Mouse (Mus musculus) hindbrain, embryonic 13.5 days (tissue): ENCODE measurements around the gene LTO1. TPM values are rescaled to one million over a fixed set of nuclear protein-coding genes. Genes with fewer than 3 reads are reported as not detected.
"Not testable (repeated sequence)": the region's sequence is repeated elsewhere in the genome, so short reads cannot be mapped to it uniquely, and the experiment has no call there.

Source experiments
- ATAC-seq: fragments of 200-750 bp; cut with Nextera tagmentation; 2 replicates; pipeline ENCODE4 v1.8.0; 2017; ENCODE audit warnings: moderate TSS enrichment; ENCODE audit not compliant: low FRiP score
- H3K27ac ChIP-seq: fragments of 300-500 bp; sonication (generic); 2 replicates; pipeline ENCODE4 v1.5.1; 2015; ENCODE audit warnings: inconsistent platforms, mild to moderate bottlenecking, moderate library complexity
- H3K27me3 ChIP-seq: fragments of 300-500 bp; sonication (generic); 2 replicates; pipeline ENCODE4 v1.6.1; 2015; ENCODE audit warnings: mild to moderate bottlenecking, inconsistent platforms
- H3K36me3 ChIP-seq: fragments of 300-500 bp; sonication (generic); 2 replicates; pipeline ENCODE4 v1.6.1; 2015; ENCODE audit warnings: mild to moderate bottlenecking, inconsistent platforms
- H3K4me1 ChIP-seq: fragments of 300-500 bp; sonication (generic); replicated peaks from 2 replicates; pipeline ENCODE4 v1.6.1; 2015; ENCODE audit warnings: inconsistent platforms
- H3K4me2 ChIP-seq: fragments of 300-500 bp; sonication (generic); 2 replicates; pipeline ENCODE4 v1.6.1; 2015; ENCODE audit warnings: inconsistent platforms, mild to moderate bottlenecking, moderate library complexity
- H3K4me3 ChIP-seq: fragments of 300-500 bp; sonication (generic); 2 replicates; pipeline ENCODE4 v1.5.1; 2015; ENCODE audit warnings: mild to moderate bottlenecking, inconsistent platforms
- H3K9ac ChIP-seq: fragments of 300-500 bp; sonication (generic); 2 replicates; pipeline ENCODE4 v1.6.1; 2015; ENCODE audit warnings: mild to moderate bottlenecking, inconsistent platforms
- H3K9me3 ChIP-seq: fragments of 300-500 bp; sonication (generic); 2 replicates; pipeline ENCODE4 v1.6.1; 2016; ENCODE audit warnings: inconsistent platforms
- WGBS: fragments of 180-500 bp; shearing (Covaris S2); methylation state at CpG from one replicate; pipeline ENCODE4 v1.1.7; 2015; 5-methylcytosine and 5-hydroxymethylcytosine counted together
- polyA plus RNA-seq: library from polyadenylated mRNA; unstranded; fragments of >200 nt; fragmentation: Nextera tagmentation; extraction: Ambion mirVana; gene quantifications from 2 replicates; pipeline ENCODE4 v1.2.1, GENCODE M21; 2015

The LTO1 gene
- polyA plus RNA-seq = 33.8 and 38.4 TPM in 2 replicates

- peak; percentile 93 for ATAC-seq
- no peaks in the 10 kb centered on the region for H3K9me3 ChIP-seq
- under 1% methylated on average over 55 of the region's 55 CpGs for WGBS
These were observed at the start of gene LTO1 for GRCm38 (mm10) chr7:144914948-144915750. Gene LTO1 (plus strand): TSS chr7:144915100.

DNA sequence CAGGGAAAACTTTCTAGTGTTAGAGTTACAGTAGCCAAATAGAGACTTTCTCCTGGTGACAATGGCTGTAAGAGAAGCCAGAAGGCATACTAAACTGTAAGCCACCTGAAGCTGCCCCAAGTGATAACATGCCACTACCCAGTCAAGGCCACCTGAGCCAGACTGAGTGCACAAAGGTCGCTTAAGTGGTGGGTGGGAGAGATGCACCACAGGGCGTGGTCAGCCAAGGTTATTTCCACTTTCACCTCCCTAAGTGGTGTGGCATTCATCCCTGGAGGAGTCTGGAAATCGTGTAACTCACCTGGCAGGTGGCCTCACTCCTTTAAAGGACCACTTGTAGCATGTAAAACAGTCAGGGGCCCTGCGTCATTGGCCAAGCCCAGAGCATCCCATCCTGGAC lies 47.7 kb upstream of the LTO1 start:
- no peaks in the 10 kb centered on the region for H3K36me3 ChIP-seq
- peaks cover 62% of the 10 kb centered on the region for H3K27me3 ChIP-seq
- no peak overlapping the region for H3K4me3 ChIP-seq
- 75% methylated on average over 4 of the region's 4 CpGs for WGBS
- no peak overlapping the region for H3K27ac ChIP-seq
- H3K9ac ChIP-seq = no peak overlapping the region
- H3K4me2 ChIP-seq = no peak overlapping the region
- peaks cover 1% of the 10 kb centered on the region for H3K4me1 ChIP-seq
- H3K9me3 ChIP-seq = no peaks in the 10 kb centered on the region
- no peak for ATAC-seq

More at GRCm38 (mm10) chr7:144914948-144915750, at the start of gene LTO1:
- H3K27ac ChIP-seq = peak within 1 kb of the TSS; percentile 92
- peaks cover 3% of the 10 kb centered on the region; the same call in 1 of the 2 replicates for H3K27me3 ChIP-seq
- peaks cover 17% of the 10 kb centered on the region for H3K4me1 ChIP-seq
- H3K4me2 ChIP-seq = peak within 1 kb of the TSS; percentile 94
- H3K4me3 ChIP-seq = peak within 1 kb of the TSS; percentile 84
- H3K36me3 ChIP-seq = peaks cover 36% of the 10 kb centered on the region
- peak within 1 kb of the TSS; percentile 90 for H3K9ac ChIP-seq

DNA sequence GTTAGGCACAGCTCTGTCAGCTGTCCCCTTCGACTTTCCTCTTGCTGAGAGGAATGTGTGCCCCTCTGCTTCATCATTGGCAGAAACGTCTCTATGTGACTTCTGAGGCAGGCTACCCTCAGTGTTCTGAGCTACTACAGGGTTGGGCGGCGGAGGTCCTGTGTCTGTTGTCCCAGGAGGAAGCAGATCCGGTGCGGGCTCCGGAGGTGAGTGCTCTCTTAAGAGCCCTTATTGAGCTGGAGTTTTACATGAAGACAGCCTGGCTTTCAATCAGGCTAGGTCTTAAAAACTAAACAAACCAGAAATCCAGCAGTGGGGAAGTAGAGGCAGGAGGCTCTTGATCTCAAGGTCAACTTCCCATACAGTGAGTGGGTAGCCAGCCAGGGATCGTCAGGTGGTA lies 47.3 kb upstream of the LTO1 start:
- no peaks in the 10 kb centered on the region for H3K9me3 ChIP-seq
- H3K4me2 ChIP-seq = no peak overlapping the region
- 82% methylated on average over 8 of the region's 8 CpGs for WGBS
- no peak for ATAC-seq
- no peaks in the 10 kb centered on the region for H3K4me1 ChIP-seq
- H3K27me3 ChIP-seq = peaks cover 59% of the 10 kb centered on the region
- H3K9ac ChIP-seq = no peak overlapping the region
- no peaks in the 10 kb centered on the region for H3K36me3 ChIP-seq
- no peak overlapping the region for H3K27ac ChIP-seq
- no peak overlapping the region for H3K4me3 ChIP-seq

DNA sequence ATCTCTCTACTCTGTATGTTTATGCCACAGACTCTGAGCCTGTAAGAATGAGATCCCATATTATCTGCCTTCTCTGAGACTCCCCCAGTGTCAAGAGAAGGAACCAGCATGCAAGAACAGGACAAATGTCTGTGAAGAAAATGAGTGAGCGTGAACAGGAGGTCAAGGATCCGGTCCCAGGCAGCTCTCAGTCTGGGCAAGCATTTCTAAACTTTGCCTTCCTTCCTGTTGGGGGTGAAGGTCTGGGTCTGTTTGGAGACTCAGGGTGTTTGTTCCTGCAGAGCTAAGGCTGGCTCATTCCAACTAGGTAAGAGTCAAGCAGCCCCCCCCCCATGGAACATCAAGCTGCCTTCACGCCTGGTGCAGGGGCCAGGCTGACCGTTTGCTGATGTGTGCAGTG lies 42.5 kb upstream of the LTO1 start:
- H3K9ac ChIP-seq = no peak overlapping the region
- no peaks in the 10 kb centered on the region for H3K4me1 ChIP-seq
- H3K27me3 ChIP-seq = peaks cover 28% of the 10 kb centered on the region
- 72% methylated on average over 4 of the region's 4 CpGs for WGBS
- no peak for ATAC-seq
- no peaks in the 10 kb centered on the region for H3K9me3 ChIP-seq
- no peak overlapping the region for H3K27ac ChIP-seq
- H3K4me2 ChIP-seq = no peak overlapping the region
- no peaks in the 10 kb centered on the region for H3K36me3 ChIP-seq
- H3K4me3 ChIP-seq = no peak overlapping the region

DNA sequence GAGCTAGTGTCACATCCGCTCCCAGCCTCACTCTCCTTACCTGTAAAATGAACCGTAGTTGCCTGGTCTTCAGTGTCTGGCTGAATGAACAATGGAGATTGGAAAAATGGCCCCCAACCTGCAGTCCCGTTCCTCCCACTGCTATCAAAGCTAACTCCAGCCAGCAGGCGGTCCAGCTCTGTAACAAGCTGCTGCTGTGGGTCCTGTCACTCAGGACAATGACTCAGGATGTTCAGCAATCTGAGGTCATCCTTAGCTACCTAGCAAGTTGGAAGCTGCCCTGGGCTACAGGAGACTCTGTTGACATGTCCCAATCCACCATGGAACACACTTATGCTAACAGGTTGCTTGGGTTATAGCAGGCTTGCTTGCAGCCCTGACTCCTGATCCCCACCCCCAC lies 41.7 kb upstream of the LTO1 start:
- Histone ChIP-seq H3K4me3 (no peak overlapping the region), H3K9me3 (no peaks in the 10 kb centered on the region), H3K9ac (no peak overlapping the region), H3K36me3 (no peaks in the 10 kb centered on the region), H3K4me1 (no peaks in the 10 kb centered on the region), H3K4me2 (no peak overlapping the region), H3K27me3 (peaks cover 25% of the 10 kb centered on the region; the same call in 1 of the 2 replicates), H3K27ac (no peak overlapping the region)
- no peak for ATAC-seq
- 63% methylated on average over 4 of the region's 4 CpGs for WGBS

GRCm38 (mm10) chr7:144874226-144874625 lies 40.7 kb upstream of the LTO1 start:
- no peak overlapping the region for H3K27ac ChIP-seq
- no peaks in the 10 kb centered on the region for H3K4me1 ChIP-seq
- 65% methylated on average over 4 of the region's 4 CpGs for WGBS
- H3K4me2 ChIP-seq = no peak overlapping the region
- H3K4me3 ChIP-seq = no peak overlapping the region
- H3K36me3 ChIP-seq = no peaks in the 10 kb centered on the region
- ATAC-seq = no peak
- H3K27me3 ChIP-seq = peaks cover 25% of the 10 kb centered on the region; the same call in 1 of the 2 replicates
- no peak overlapping the region for H3K9ac ChIP-seq
- H3K9me3 ChIP-seq = no peaks in the 10 kb centered on the region

GRCm38 (mm10) chr7:144878401-144878800 lies 36.5 kb upstream of the LTO1 start:
- Histone ChIP-seq H3K4me1 (no peaks in the 10 kb centered on the region), H3K4me3 (no peak overlapping the region), H3K27me3 (peaks cover 14% of the 10 kb centered on the region; the same call in 1 of the 2 replicates), H3K9me3 (no peaks in the 10 kb centered on the region), H3K4me2 (no peak overlapping the region), H3K36me3 (no peaks in the 10 kb centered on the region), H3K9ac (no peak overlapping the region), H3K27ac (no peak overlapping the region)
- 100% methylated on average over 1 of the region's 1 CpGs for WGBS
- ATAC-seq = no peak

GRCm38 (mm10) chr7:144883106-144883505 lies 31.8 kb upstream of the LTO1 start:
- peaks cover 4% of the 10 kb centered on the region for H3K27me3 ChIP-seq
- H3K9ac ChIP-seq = no peak overlapping the region
- H3K4me2 ChIP-seq = no peak overlapping the region
- no peaks in the 10 kb centered on the region for H3K36me3 ChIP-seq
- H3K27ac ChIP-seq = no peak overlapping the region
- WGBS = 60% methylated on average over 2 of the region's 2 CpGs
- no peak for ATAC-seq
- no peaks in the 10 kb centered on the region for H3K4me1 ChIP-seq
- no peaks in the 10 kb centered on the region for H3K9me3 ChIP-seq
- no peak overlapping the region for H3K4me3 ChIP-seq

- Histone ChIP-seq H3K36me3 (no peaks in the 10 kb centered on the region), H3K4me2 (no peak overlapping the region), H3K27me3 (peaks cover 34% of the 10 kb centered on the region), H3K27ac (no peak overlapping the region), H3K4me3 (no peak overlapping the region), H3K9ac (no peak overlapping the region), H3K4me1 (no peaks in the 10 kb centered on the region), H3K9me3 (no peaks in the 10 kb centered on the region)
- WGBS = 87% methylated on average over 2 of the region's 2 CpGs
- no peak for ATAC-seq
These were observed 27.2 kb upstream of the LTO1 start for GRCm38 (mm10) chr7:144887672-144888071.

DNA sequence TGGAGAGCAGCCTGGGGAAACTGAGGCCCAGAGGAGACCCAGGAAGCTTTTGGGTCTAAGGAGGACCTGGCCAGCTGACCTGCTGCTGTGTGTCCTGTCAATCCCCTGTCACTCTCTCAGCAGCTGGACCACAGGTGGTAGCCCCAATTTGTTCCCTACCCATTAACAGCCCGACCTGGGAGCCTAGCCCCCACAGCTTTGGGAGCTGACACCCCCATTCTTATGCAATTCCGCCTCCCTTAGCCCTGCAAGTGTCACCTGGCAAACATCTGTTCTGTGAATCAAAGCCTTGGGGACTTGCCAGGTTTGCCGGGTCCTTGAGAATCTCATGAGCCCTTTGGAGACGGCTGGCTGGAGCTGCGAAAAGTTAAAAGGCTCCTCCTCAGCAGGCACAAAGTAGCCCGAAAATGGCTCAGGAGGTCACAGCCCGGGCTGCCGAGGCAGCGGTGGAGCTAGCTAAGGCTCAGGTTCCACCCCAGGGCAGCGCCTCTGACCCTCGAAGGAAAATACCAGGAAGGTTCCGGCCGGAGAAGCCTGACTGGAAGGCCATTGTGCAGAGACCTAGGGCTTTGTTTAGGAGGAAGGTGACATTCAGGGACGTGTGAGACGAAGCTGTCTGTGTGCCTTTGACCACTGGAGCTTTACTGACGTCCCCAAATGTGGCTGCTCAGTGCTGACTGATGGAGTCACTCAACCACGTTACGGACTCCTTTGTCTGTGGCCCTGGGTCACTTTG lies 26.2 kb upstream of the LTO1 start:
- Histone ChIP-seq H3K36me3 (no peaks in the 10 kb centered on the region), H3K27me3 (peaks cover 38% of the 10 kb centered on the region), H3K9me3 (no peaks in the 10 kb centered on the region), H3K4me1 (no peaks in the 10 kb centered on the region), H3K9ac (no peak overlapping the region), H3K27ac (no peak overlapping the region), H3K4me2 (no peak overlapping the region), H3K4me3 (no peak overlapping the region)
- ATAC-seq = no peak
- WGBS = 4% methylated on average over 18 of the region's 18 CpGs

DNA sequence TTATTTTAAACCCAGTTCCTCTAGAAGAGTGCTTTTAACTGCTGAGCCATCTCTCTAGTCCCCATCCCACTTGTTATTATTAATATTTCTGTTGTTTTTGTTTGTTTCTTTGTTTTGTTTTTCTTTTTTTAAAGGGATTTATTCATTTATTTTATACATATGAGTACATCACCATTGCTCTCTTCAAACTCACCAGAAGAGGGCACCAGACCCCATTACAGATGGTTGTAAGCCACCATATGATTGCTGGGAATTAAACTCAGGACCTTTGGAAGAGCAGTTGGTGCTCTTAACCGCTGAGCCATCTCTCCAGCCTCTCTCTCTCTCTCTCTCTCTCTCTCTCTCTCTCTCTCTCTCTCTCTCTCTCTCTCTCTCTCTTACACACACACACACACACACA lies 24.2 kb upstream of the LTO1 start:
- WGBS = 100% methylated on average over 1 of the region's 1 CpGs
- H3K27ac ChIP-seq = not testable (repeated sequence)
- peaks cover 50% of the 10 kb centered on the region for H3K27me3 ChIP-seq

GRCm38 (mm10) chr7:144891863-144892262 lies 23.0 kb upstream of the LTO1 start:
- Histone ChIP-seq H3K27ac (no peak overlapping the region), H3K27me3 (peaks cover 61% of the 10 kb centered on the region), H3K9me3 (no peaks in the 10 kb centered on the region), H3K4me2 (no peak overlapping the region), H3K36me3 (no peaks in the 10 kb centered on the region), H3K9ac (no peak overlapping the region), H3K4me3 (no peak overlapping the region), H3K4me1 (peaks cover 23% of the 10 kb centered on the region)
- 67% methylated on average over 2 of the region's 2 CpGs for WGBS
- no peak for ATAC-seq

More for the DNA sequence above, 24.2 kb upstream of the LTO1 start:
- H3K9ac ChIP-seq, ATAC-seq, H3K9me3 ChIP-seq, H3K4me2 ChIP-seq, H3K4me3 ChIP-seq, H3K36me3 ChIP-seq: not testable (repeated sequence)
- peaks cover 13% of the 10 kb centered on the region for H3K4me1 ChIP-seq
